Comparison of ENCODE assay signal across 22 mouse cellular contexts in the genomic region with DNA sequence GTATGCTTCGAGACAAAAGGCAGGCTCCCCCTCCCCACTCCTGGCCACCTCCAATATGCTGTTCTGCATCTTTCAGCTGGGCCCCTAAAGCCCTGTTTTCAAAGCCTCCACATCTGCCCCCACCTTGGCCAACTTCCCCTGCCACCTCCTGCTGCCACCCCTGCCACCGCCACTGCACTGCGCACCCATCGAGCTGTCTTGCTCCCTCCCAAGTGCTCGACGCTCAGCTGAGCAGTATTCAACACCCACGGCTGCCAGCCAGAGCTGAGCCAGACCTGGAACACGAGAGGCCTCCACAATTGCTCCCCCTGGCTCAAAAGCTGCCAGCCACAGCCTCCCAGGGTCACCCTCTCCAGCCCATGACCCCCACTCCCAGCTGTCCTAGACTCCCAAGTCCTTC. TPM values are rescaled to one million over a fixed set of nuclear protein-coding genes. Genes with fewer than 3 reads are reported as not detected.
A peak's percentile ranks its signal among the peaks of the same experiment; 100 is the strongest.
DNase-seq lines count a peak whose midpoint lies in the region; ATAC-seq lines count a peak whose summit lies in the region.
"Had no signal": no experiment of that assay in that cellular context is flagged by ENCODE, and none has a peak within 500 bp of the region (broad histone marks: within the 10 kb centered on the region; RNA-seq: fewer than 3 reads in every experiment).

No protein-coding gene starts in this region.

- H3K36me3 ChIP-seq in forebrain, embryonic 12.5 days (replicated peaks), result no peaks in the 10 kb centered on the region
- H3K36me3 ChIP-seq in forebrain, embryonic 11.5 days (ENCODE audit: control insufficient read depth, insufficient read depth, low read length), result no peaks in the 10 kb centered on the region
- H3K36me3 ChIP-seq: G1E; heart, embryonic 12.5 days; limb, embryonic 12.5 days; liver, embryonic 12.5 days; stomach, embryonic 15.5 days had no signal

- no peak for DNase-seq in forebrain, embryonic 11.5 days (ENCODE audit: low spot score)
- peak; percentile 36 to 68 for DNase-seq in left cerebral cortex, adult 18-20 months (ENCODE audit: low spot score in 2 of 2)
- DNase-seq in left cerebral cortex, postnatal 10 days (ENCODE audit: extremely low spot score in 1 of 2, low spot score in 2 of 2), result no peak
- DNase-seq in thymus, postnatal 4 days, result peak; percentile 27
- no peak for DNase-seq in thymus, postnatal 25 days
- DNase-seq in adrenal gland, postnatal 36 days, result no peak
- DNase-seq: adrenal gland, postnatal 10 days; cerebellum, adult 11-12 months; cerebellum, postnatal 14 days; heart, postnatal 14 days; kidney, adult 11 months; lung, adult 2 months; thymus, adult 2 months had no signal

- intact Hi-C loops in left cerebral cortex, postnatal 10 days (cut with DNase I), result no loop called here

- H3K27ac ChIP-seq in forebrain, embryonic 12.5 days, result no peak overlapping the region
- H3K27ac ChIP-seq in forebrain, embryonic 11.5 days (ENCODE audit: low read depth, low read length), result no peak overlapping the region
- H3K27ac ChIP-seq: kidney, postnatal 0 days; limb, embryonic 12.5 days; liver, embryonic 12.5 days; stomach, embryonic 15.5 days had no signal

- WGBS in forebrain, embryonic 12.5 days, result 56% methylated on average over 8 of the region's 8 CpGs
- whole genome bisulfite sequencing in forebrain, embryonic 11.5 days, result 63% methylated on average over 8 of the region's 8 CpGs

- H3K4me2 ChIP-seq in forebrain, embryonic 12.5 days, result no peak overlapping the region
- H3K4me2 ChIP-seq in forebrain, embryonic 11.5 days (ENCODE audit: low read depth, low read length, severe bottlenecking), result no peak overlapping the region
- H3K4me2 ChIP-seq: heart, embryonic 12.5 days; limb, embryonic 12.5 days; liver, embryonic 12.5 days; stomach, embryonic 15.5 days had no signal

- no peaks in the 10 kb centered on the region for H3K9me3 ChIP-seq in forebrain, embryonic 12.5 days
- no peaks in the 10 kb centered on the region for H3K9me3 ChIP-seq in forebrain, embryonic 11.5 days (ENCODE audit: control insufficient read depth, low read length)
- H3K9me3 ChIP-seq: G1E; heart, embryonic 12.5 days; limb, embryonic 12.5 days; liver, embryonic 12.5 days; stomach, embryonic 15.5 days had no signal

- ATAC-seq in forebrain, embryonic 12.5 days (ENCODE audit: low FRiP score), result no peak
- ATAC-seq in forebrain, embryonic 11.5 days (replicated peaks; ENCODE audit: low FRiP score), result no peak
- ATAC-seq: activated CD4-positive, CD25-positive, alpha-beta regulatory T cell, adult 4 months; CD4-positive, CD25-positive, alpha-beta regulatory T cell, adult 4 months; liver, embryonic 12.5 days had no signal

- H3K9ac ChIP-seq in forebrain, embryonic 12.5 days, result 0 out of 2 replicates have a peak overlapping the region, but pooled peaks have one; percentile 21
- H3K9ac ChIP-seq in forebrain, embryonic 11.5 days (ENCODE audit: low read length), result no peak overlapping the region
- H3K9ac ChIP-seq: heart, embryonic 12.5 days; limb, embryonic 12.5 days; liver, embryonic 12.5 days; stomach, embryonic 15.5 days had no signal

- peaks cover 4% of the 10 kb centered on the region; the same call in 1 of the 2 replicates for H3K27me3 ChIP-seq in forebrain, embryonic 12.5 days
- H3K27me3 ChIP-seq in forebrain, embryonic 11.5 days (ENCODE audit: control insufficient read depth, insufficient read depth, low read length), result no peaks in the 10 kb centered on the region
- H3K27me3 ChIP-seq: stomach, embryonic 15.5 days had no signal

- peaks cover 23% of the 10 kb centered on the region for H3K4me1 ChIP-seq in forebrain, embryonic 12.5 days
- H3K4me1 ChIP-seq in forebrain, embryonic 11.5 days (replicated peaks; ENCODE audit: control insufficient read depth, insufficient read depth, low read length), result no peaks in the 10 kb centered on the region
- H3K4me1 ChIP-seq: liver, embryonic 12.5 days; stomach, embryonic 15.5 days had no signal

- H3K4me3 ChIP-seq in forebrain, embryonic 12.5 days (replicated peaks), result no peak overlapping the region
- H3K4me3 ChIP-seq in forebrain, embryonic 11.5 days (ENCODE audit: low read depth, low read length), result no peak overlapping the region
- H3K4me3 ChIP-seq: heart, embryonic 12.5 days; limb, embryonic 12.5 days; liver, embryonic 12.5 days; stomach, embryonic 15.5 days had no signal

RNA-seq across cellular contexts. Expression of gene Cyth4, which starts 47.8 kb away (rescaled TPM):
- 3.5 and 4.5 TPM in 2 replicates for polyA plus RNA-seq in forebrain, embryonic 12.5 days (2016; fragmentation: Nextera tagmentation; extraction: Ambion mirVana)
- 1.9 and 2.0 TPM in 2 replicates for polyA plus RNA-seq in forebrain, embryonic 11.5 days (2014; fragmentation: Nextera tagmentation; extraction: Ambion mirVana)
- 10 to 100 TPM; 10.1 to 10.4 TPM for total RNA-seq in left cerebral cortex, adult 18-20 months (2021)
- total RNA-seq in left cerebral cortex, postnatal 10 days (2021), result 10 to 100 TPM; 10.4 to 11.6 TPM
- total RNA-seq in adrenal gland, postnatal 36 days (2021), result 10 to 100 TPM in 1 of 2 experiments, 1 to 10 TPM in 1; 6.8 to 10.2 TPM

Comparison
In these comparisons a context has a peak if more than half of its experiments do, and no peak if none do; other contexts are left out.
1. DNase-seq: peak in left cerebral cortex, adult 18-20 months (2 of 2) and thymus, postnatal 4 days (single experiment); none in forebrain, embryonic 11.5 days (single experiment), left cerebral cortex, postnatal 10 days (0 of 2), thymus, postnatal 25 days (single experiment) and adrenal gland, postnatal 36 days (0 of 2).